Mouse (Mus musculus): Measurements from ENCODE around the gene Slc6a12. TPM values are rescaled to one million over a fixed set of nuclear protein-coding genes. Genes with fewer than 3 reads are reported as not detected.
A peak's percentile ranks its signal among the peaks of the same experiment; 100 is the strongest.

Gene Slc6a12
- polyA plus RNA-seq, 1 experiment from 2014 or later: 3.4 TPM

GRCm38 (mm10) chr6:121337229-121337628 is 5.6 kb upstream of the Slc6a12 start:
- peaks cover 23% of the 10 kb centered on the region for H3K4me1 ChIP-seq (ENCODE audit: control insufficient read depth, low read depth, low read length)
- WGBS (ENCODE audit: insufficient replicate concordance): 81% methylated on average over 9 of the region's 9 CpGs
- H3K36me3 ChIP-seq (ENCODE audit: control insufficient read depth, insufficient read depth): no peaks in the 10 kb centered on the region
- H3K4me3 ChIP-seq (ENCODE audit: low read depth, low read length): peak overlapping the region; percentile 50
- H3K9ac ChIP-seq (ENCODE audit: low read depth, low read length): no peak overlapping the region
- H3K27me3 ChIP-seq (ENCODE audit: control insufficient read depth, insufficient read depth, low read depth, low read length): no peaks in the 10 kb centered on the region
- peak overlapping the region; percentile 59 for H3K4me2 ChIP-seq (ENCODE audit: low read depth, low read length)
- no peaks in the 10 kb centered on the region for H3K9me3 ChIP-seq (replicated peaks; ENCODE audit: control insufficient read depth, low read length)
- H3K27ac ChIP-seq (ENCODE audit: low read length): no peak overlapping the region
- ATAC-seq (ENCODE audit: low read depth): no peak

DNA sequence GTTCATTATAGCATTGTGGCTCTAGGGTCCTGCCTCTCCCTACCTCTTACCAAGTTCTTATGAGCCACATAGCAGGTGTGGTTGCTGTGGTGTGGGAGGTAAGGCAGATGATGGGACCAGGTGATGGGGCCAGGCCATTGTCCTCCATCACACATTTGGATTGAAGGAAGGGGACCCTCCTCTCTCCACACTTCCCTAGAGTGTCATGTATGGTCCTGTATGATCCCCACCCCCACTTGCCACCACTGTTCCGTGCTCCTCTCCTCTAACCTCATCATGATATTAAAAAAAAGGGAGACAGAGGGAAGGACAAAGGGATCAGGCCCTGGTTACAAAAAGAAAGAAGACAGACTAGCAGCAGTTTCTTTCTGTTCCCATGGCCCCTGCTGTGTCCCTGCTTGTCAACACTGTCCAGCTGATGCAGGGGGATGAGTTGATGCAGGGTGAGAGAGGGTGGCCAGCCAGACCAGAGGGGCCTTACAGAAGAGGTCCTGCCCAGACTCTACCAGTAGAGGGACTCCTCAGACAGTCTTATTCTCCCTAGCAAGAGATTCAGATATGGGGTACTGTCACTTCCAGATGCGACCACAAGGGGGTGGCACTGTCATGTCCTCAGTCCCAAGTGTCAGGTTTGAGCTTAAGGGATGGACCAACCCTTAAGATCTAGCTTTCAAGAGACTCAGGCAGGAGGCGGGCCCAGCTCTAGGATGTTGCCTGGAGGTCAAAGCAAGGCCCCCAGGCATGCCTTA is 4.9 kb upstream of the Slc6a12 start:
- Histone ChIP-seq H3K9ac (ENCODE audit: low read depth, low read length) (no peak overlapping the region), H3K4me2 (ENCODE audit: low read depth, low read length) (no peak overlapping the region), H3K9me3 (replicated peaks; ENCODE audit: control insufficient read depth, low read length) (no peaks in the 10 kb centered on the region), H3K27me3 (ENCODE audit: control insufficient read depth, insufficient read depth, low read depth, low read length) (no peaks in the 10 kb centered on the region), H3K4me3 (ENCODE audit: low read depth, low read length) (no peak overlapping the region), H3K27ac (ENCODE audit: low read length) (peak overlapping the region; percentile 3; the same call in 1 of the 2 replicates), H3K36me3 (ENCODE audit: control insufficient read depth, insufficient read depth) (no peaks in the 10 kb centered on the region), H3K4me1 (ENCODE audit: control insufficient read depth, low read depth, low read length) (peaks cover 23% of the 10 kb centered on the region)
- peak; percentile 40 for ATAC-seq (ENCODE audit: low read depth)
- WGBS (ENCODE audit: insufficient replicate concordance): 32% methylated on average over 3 of the region's 3 CpGs

- whole genome bisulfite sequencing (ENCODE audit: insufficient replicate concordance): 50% methylated on average over 4 of the region's 4 CpGs
Observed at GRCm38 (mm10) chr6:121338519-121338896, 4.4 kb upstream of the Slc6a12 start.

GRCm38 (mm10) chr6:121341650-121342049 is 1.2 kb upstream of the Slc6a12 start:
- Histone ChIP-seq H3K9me3 (replicated peaks; ENCODE audit: control insufficient read depth, low read length) (no peaks in the 10 kb centered on the region), H3K27me3 (ENCODE audit: control insufficient read depth, insufficient read depth, low read depth, low read length) (no peaks in the 10 kb centered on the region), H3K4me2 (ENCODE audit: low read depth, low read length) (no peak overlapping the region), H3K9ac (ENCODE audit: low read depth, low read length) (no peak overlapping the region), H3K4me1 (ENCODE audit: control insufficient read depth, low read depth, low read length) (peaks cover 17% of the 10 kb centered on the region), H3K4me3 (ENCODE audit: low read depth, low read length) (no peak overlapping the region), H3K36me3 (ENCODE audit: control insufficient read depth, insufficient read depth) (no peaks in the 10 kb centered on the region), H3K27ac (ENCODE audit: low read length) (no peak overlapping the region)
- ATAC-seq (ENCODE audit: low read depth): no peak
- WGBS (ENCODE audit: insufficient replicate concordance): 35% methylated on average over 6 of the region's 6 CpGs

More at GRCm38 (mm10) chr6:121338519-121338896, 4.4 kb upstream of the Slc6a12 start:
- Histone ChIP-seq H3K4me3 (ENCODE audit: low read depth, low read length) (no peak overlapping the region), H3K36me3 (ENCODE audit: control insufficient read depth, insufficient read depth) (no peaks in the 10 kb centered on the region), H3K27me3 (ENCODE audit: control insufficient read depth, insufficient read depth, low read depth, low read length) (no peaks in the 10 kb centered on the region), H3K9me3 (replicated peaks; ENCODE audit: control insufficient read depth, low read length) (no peaks in the 10 kb centered on the region), H3K4me1 (ENCODE audit: control insufficient read depth, low read depth, low read length) (peaks cover 23% of the 10 kb centered on the region), H3K27ac (ENCODE audit: low read length) (no peak overlapping the region), H3K4me2 (ENCODE audit: low read depth, low read length) (no peak overlapping the region), H3K9ac (ENCODE audit: low read depth, low read length) (no peak overlapping the region)
- no peak for ATAC-seq (ENCODE audit: low read depth)

DNA sequence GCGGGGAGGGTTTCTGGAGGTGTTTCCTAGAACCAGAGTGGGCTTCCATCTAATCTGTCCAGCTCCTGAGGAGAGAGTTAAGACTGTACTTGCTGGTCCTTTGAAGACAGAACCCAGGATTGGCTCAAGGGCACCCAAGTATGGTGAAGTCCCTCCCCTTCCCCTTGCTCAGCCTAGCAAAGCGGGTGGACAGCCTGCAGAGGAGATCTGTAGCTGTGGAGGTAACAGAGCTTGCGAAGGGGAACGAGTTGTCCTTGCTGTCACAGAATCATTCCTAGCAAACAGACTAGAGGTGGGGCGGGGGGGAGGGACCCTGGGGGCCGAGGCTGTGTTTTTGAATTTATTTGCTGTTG is 871 bp downstream of the Slc6a12 start:
- ATAC-seq (ENCODE audit: low read depth): no peak

DNA sequence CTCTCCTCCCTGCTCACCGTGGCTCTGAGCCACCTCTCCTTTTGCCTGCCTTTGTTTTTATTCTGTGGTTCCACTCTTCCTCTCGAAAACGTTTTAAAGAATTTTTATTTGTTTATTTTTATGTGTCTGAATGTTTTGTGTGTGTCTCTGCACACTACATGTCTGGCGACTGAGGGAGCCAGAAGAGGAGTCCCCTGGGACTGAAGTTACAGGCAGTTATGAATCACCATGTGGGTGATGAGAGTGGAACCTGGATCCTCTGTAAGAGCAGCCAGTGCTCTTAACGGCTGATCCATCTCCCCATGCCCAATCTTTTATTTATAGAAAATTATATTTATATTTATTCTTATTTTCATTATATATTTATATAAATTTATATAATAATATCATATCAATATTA is 1.5 kb downstream of the Slc6a12 start:
- no peak overlapping the region for H3K9ac ChIP-seq (ENCODE audit: low read depth, low read length)
- no peak for ATAC-seq (ENCODE audit: low read depth)
- 41% methylated on average over 5 of the region's 5 CpGs for WGBS (ENCODE audit: insufficient replicate concordance)
- H3K36me3 ChIP-seq (ENCODE audit: control insufficient read depth, insufficient read depth): no peaks in the 10 kb centered on the region
- H3K27ac ChIP-seq (ENCODE audit: low read length): no peak overlapping the region
- peaks cover 3% of the 10 kb centered on the region for H3K4me1 ChIP-seq (ENCODE audit: control insufficient read depth, low read depth, low read length)
- H3K27me3 ChIP-seq (ENCODE audit: control insufficient read depth, insufficient read depth, low read depth, low read length): no peaks in the 10 kb centered on the region
- H3K9me3 ChIP-seq (replicated peaks; ENCODE audit: control insufficient read depth, low read length): no peaks in the 10 kb centered on the region
- H3K4me3 ChIP-seq (ENCODE audit: low read depth, low read length): no peak overlapping the region
- no peak overlapping the region for H3K4me2 ChIP-seq (ENCODE audit: low read depth, low read length)

More for the DNA sequence above, 871 bp downstream of the Slc6a12 start:
- H3K36me3 ChIP-seq (ENCODE audit: control insufficient read depth, insufficient read depth): no peaks in the 10 kb centered on the region
- H3K27ac ChIP-seq (ENCODE audit: low read length): no peak overlapping the region
- 42% methylated on average over 6 of the region's 6 CpGs for whole genome bisulfite sequencing (ENCODE audit: insufficient replicate concordance)
- H3K9ac ChIP-seq (ENCODE audit: low read depth, low read length): no peak overlapping the region
- H3K27me3 ChIP-seq (ENCODE audit: control insufficient read depth, insufficient read depth, low read depth, low read length): no peaks in the 10 kb centered on the region
- no peak overlapping the region for H3K4me2 ChIP-seq (ENCODE audit: low read depth, low read length)
- no peak overlapping the region; the same call in 1 of the 2 replicates for H3K4me3 ChIP-seq (ENCODE audit: low read depth, low read length)
- no peaks in the 10 kb centered on the region for H3K9me3 ChIP-seq (replicated peaks; ENCODE audit: control insufficient read depth, low read length)
- peaks cover 3% of the 10 kb centered on the region for H3K4me1 ChIP-seq (ENCODE audit: control insufficient read depth, low read depth, low read length)

- H3K4me3 ChIP-seq (ENCODE audit: low read depth, low read length): no peak overlapping the region
- no peaks in the 10 kb centered on the region for H3K9me3 ChIP-seq (replicated peaks; ENCODE audit: control insufficient read depth, low read length)
- peak overlapping the region; percentile 30; the same call in 1 of the 2 replicates for H3K4me2 ChIP-seq (ENCODE audit: low read depth, low read length)
- peaks cover 3% of the 10 kb centered on the region for H3K4me1 ChIP-seq (ENCODE audit: control insufficient read depth, low read depth, low read length)
- no peaks in the 10 kb centered on the region for H3K36me3 ChIP-seq (ENCODE audit: control insufficient read depth, insufficient read depth)
- 45% methylated on average over 8 of the region's 8 CpGs for WGBS (ENCODE audit: insufficient replicate concordance)
- H3K27ac ChIP-seq (ENCODE audit: low read length): peak overlapping the region; percentile 67
- H3K9ac ChIP-seq (ENCODE audit: low read depth, low read length): no peak overlapping the region
- peak; percentile 89 for ATAC-seq (ENCODE audit: low read depth)
- H3K27me3 ChIP-seq (ENCODE audit: control insufficient read depth, insufficient read depth, low read depth, low read length): no peaks in the 10 kb centered on the region
Observed at GRCm38 (mm10) chr6:121346428-121346827, 3.6 kb downstream of the Slc6a12 start.

- no peak overlapping the region for H3K4me3 ChIP-seq (ENCODE audit: low read depth, low read length)
- no peaks in the 10 kb centered on the region for H3K27me3 ChIP-seq (ENCODE audit: control insufficient read depth, insufficient read depth, low read depth, low read length)
- H3K4me2 ChIP-seq (ENCODE audit: low read depth, low read length): no peak overlapping the region
- no peaks in the 10 kb centered on the region for H3K4me1 ChIP-seq (ENCODE audit: control insufficient read depth, low read depth, low read length)
- H3K9me3 ChIP-seq (replicated peaks; ENCODE audit: control insufficient read depth, low read length): no peaks in the 10 kb centered on the region
- no peak overlapping the region for H3K27ac ChIP-seq (ENCODE audit: low read length)
- H3K36me3 ChIP-seq (ENCODE audit: control insufficient read depth, insufficient read depth): no peaks in the 10 kb centered on the region
- WGBS (ENCODE audit: insufficient replicate concordance): 35% methylated on average over 2 of the region's 2 CpGs
- no peak for ATAC-seq (ENCODE audit: low read depth)
- H3K9ac ChIP-seq (ENCODE audit: low read depth, low read length): no peak overlapping the region
Observed at GRCm38 (mm10) chr6:121352276-121352675, 9.4 kb downstream of the Slc6a12 start.

DNA sequence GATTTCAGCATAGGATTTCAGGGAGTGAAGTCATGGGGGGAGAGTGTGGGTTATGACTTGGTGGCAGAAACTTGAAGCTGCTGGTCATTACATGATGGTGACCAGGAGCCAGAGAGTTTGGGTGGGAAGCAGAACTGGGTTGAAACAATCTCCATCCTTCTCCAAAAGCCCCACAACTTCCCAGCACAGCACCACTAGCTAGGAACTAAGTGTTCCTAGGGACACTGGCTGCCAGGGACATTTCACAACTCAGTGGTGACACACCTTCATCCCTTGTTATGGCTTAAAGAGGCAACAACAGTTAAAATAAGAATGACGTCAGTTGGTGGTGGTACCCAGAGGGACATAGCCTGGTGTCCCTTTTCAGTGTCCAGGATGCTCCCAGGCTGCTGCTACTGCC is 13.2 kb downstream of the Slc6a12 start:
- H3K4me1 ChIP-seq (ENCODE audit: control insufficient read depth, low read depth, low read length): no peaks in the 10 kb centered on the region
- H3K4me3 ChIP-seq (ENCODE audit: low read depth, low read length): no peak overlapping the region
- no peak overlapping the region for H3K4me2 ChIP-seq (ENCODE audit: low read depth, low read length)
- WGBS (ENCODE audit: insufficient replicate concordance): 35% methylated on average over 1 of the region's 1 CpGs
- H3K27ac ChIP-seq (ENCODE audit: low read length): no peak overlapping the region
- H3K36me3 ChIP-seq (ENCODE audit: control insufficient read depth, insufficient read depth): no peaks in the 10 kb centered on the region
- no peak overlapping the region for H3K9ac ChIP-seq (ENCODE audit: low read depth, low read length)
- H3K27me3 ChIP-seq (ENCODE audit: control insufficient read depth, insufficient read depth, low read depth, low read length): no peaks in the 10 kb centered on the region
- H3K9me3 ChIP-seq (replicated peaks; ENCODE audit: control insufficient read depth, low read length): no peaks in the 10 kb centered on the region
- no peak for ATAC-seq (ENCODE audit: low read depth)

Data from liver, embryonic 16.5 days (tissue).